Mouse (Mus musculus): ENCODE measurements at regions not wholly inside any gene's neighbourhood (a gene's known extent, or its start where the extent isn't known, plus 50 kb on each side); places are given as distances from the start of the nearest gene placed in this dataset.

GRCm38 (mm10) chr14:19015406-19015805, 121.3 kb upstream of the Ube2e2 start:
- TF ChIP-seq POLR2A (IDR thresholded peaks at IDR 0.05; ENCODE audit: insufficient read depth, low read length) (no peak), CTCF (IDR thresholded peaks at IDR 0.05; ENCODE audit: low read depth, low read length) (no peak)
